Mouse (Mus musculus): ENCODE data around the gene Ccnb1ip1.

- no peak for TF ChIP-seq CTCF (IDR thresholded peaks at IDR 0.05; ENCODE audit: insufficient read depth, low read depth, low read length)
- TF ChIP-seq POLR2A (IDR thresholded peaks at IDR 0.05; ENCODE audit: insufficient read depth, low read depth, low read length): no peak
Observed at GRCm38 (mm10) chr14:50834435-50834834, 26.9 kb upstream of the Ccnb1ip1 start.
